Mouse (Mus musculus) liver, postnatal 0 days (tissue): ENCODE measurements around the gene Olfr148. TPM values are rescaled to one million over a fixed set of nuclear protein-coding genes. Genes with fewer than 3 reads are reported as not detected.

ENCODE experiments used
- ATAC-seq: fragments of 200-750 bp; cut with Nextera tagmentation; 2 replicates; pipeline ENCODE4 v1.8.0; 2017; ENCODE audit warnings: mild to moderate bottlenecking, moderate library complexity
- DNase-seq: peaks from one replicate; pipeline ENCODE4 v3.0.0-alpha.2; 2016
- H3K27ac ChIP-seq: fragments of 300-500 bp; sonication (generic); 2 replicates; pipeline ENCODE4 v1.5.1; 2014; ENCODE audit warnings: antibody characterized with exemption, moderate library complexity, mild to moderate bottlenecking, low read depth
- H3K27me3 ChIP-seq: fragments of 300-500 bp; sonication (generic); 2 replicates; pipeline ENCODE4 v1.6.1; 2014; ENCODE audit warnings: low read length, control low read depth, mixed read lengths; ENCODE audit not compliant: insufficient read depth
- H3K36me3 ChIP-seq: fragments of 300-500 bp; sonication (generic); replicated peaks from 2 replicates; pipeline ENCODE4 v1.6.1; 2014; ENCODE audit warnings: mild to moderate bottlenecking, control low read depth, low read length, moderate library complexity, mixed read lengths; ENCODE audit not compliant: insufficient read depth
- H3K4me1 ChIP-seq: fragments of 300-500 bp; sonication (generic); 2 replicates; pipeline ENCODE4 v1.6.1; 2014; ENCODE audit warnings: antibody characterized with exemption, mild to moderate bottlenecking, control low read depth; ENCODE audit not compliant: insufficient read depth
- H3K4me2 ChIP-seq: fragments of 300-500 bp; sonication (generic); 2 replicates; pipeline ENCODE4 v1.6.1; 2014; ENCODE audit warnings: low read depth, mild to moderate bottlenecking, low read length, moderate library complexity, mixed read lengths
- H3K4me3 ChIP-seq: fragments of 300-500 bp; sonication (generic); 2 replicates; pipeline ENCODE4 v1.5.1; 2014; ENCODE audit warnings: low read depth, low read length
- H3K9ac ChIP-seq: fragments of 300-500 bp; sonication (generic); replicated peaks from 2 replicates; pipeline ENCODE4 v1.6.1; 2014; ENCODE audit warnings: mild to moderate bottlenecking, moderate library complexity
- H3K9me3 ChIP-seq: fragments of 300-500 bp; sonication (generic); 2 replicates; pipeline ENCODE4 v1.6.1; 2016; ENCODE audit warnings: mild to moderate bottlenecking, control low read depth, low read length, mixed read lengths
- CTCF ChIP-seq: sonication (generic); IDR thresholded peaks from 2 replicates; pipeline ENCODE4 v1.5.1; 2016; ENCODE audit warnings: antibody characterized with exemption, low read depth
- EP300 ChIP-seq: IDR thresholded peaks from 2 replicates; pipeline ENCODE4 v1.6.1; 2016; ENCODE audit warnings: antibody characterized with exemption, low read depth, mild to moderate bottlenecking
- WGBS: fragments of 180-500 bp; shearing (Covaris S2); extraction: QIAGEN DNeasy Blood & Tissue Kit; methylation state at CpG from one replicate; pipeline ENCODE4 v1.1.7; 2014; ENCODE audit not compliant: insufficient replicate concordance; 5-methylcytosine and 5-hydroxymethylcytosine counted together
- polyA plus RNA-seq: library from polyadenylated mRNA; unstranded; fragments of >200 nt; fragmentation: Nextera tagmentation; extraction: Ambion mirVana; gene quantifications from 2 replicates; pipeline ENCODE4 v1.2.1, GENCODE M21; 2015

Olfr148 gene
- polyA plus RNA-seq = not detected in 2 replicates

DNA sequence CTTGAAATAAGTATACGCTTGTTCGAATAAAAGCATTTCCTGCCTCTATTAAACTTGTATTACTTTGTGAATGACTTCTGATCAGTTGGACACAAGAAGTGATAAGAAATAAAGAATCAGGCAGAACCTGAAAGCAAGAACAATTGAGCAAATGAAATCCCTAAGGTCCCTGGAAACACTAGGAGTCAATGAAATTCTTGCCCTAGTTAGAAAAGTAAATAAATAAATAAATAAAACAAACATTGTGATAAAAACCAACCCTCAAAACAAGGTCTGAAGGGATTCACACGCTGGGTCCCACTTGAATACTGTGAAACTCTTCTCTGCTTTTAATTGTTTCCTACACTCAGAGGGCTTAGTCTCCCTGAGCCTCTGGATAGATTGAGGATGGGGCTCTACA is at the start of gene Olfr148:
TSS of gene Olfr148 (plus strand) at position 301 of the 400 bp plus-strand sequence.
- Histone ChIP-seq H3K4me2 (no peak within 1 kb of the TSS), H3K4me1 (no peaks in the 10 kb centered on the region), H3K36me3 (no peaks in the 10 kb centered on the region), H3K9ac (no peak within 1 kb of the TSS), H3K27me3 (no peaks in the 10 kb centered on the region), H3K27ac (no peak within 1 kb of the TSS), H3K9me3 (no peaks in the 10 kb centered on the region), H3K4me3 (no peak within 1 kb of the TSS)
- 63% methylated on average over 3 of the region's 3 CpGs for WGBS
- ATAC-seq (no peak), DNase-seq (no peak)
- TF ChIP-seq CTCF = no peak
- no peak for TF ChIP-seq EP300

DNA sequence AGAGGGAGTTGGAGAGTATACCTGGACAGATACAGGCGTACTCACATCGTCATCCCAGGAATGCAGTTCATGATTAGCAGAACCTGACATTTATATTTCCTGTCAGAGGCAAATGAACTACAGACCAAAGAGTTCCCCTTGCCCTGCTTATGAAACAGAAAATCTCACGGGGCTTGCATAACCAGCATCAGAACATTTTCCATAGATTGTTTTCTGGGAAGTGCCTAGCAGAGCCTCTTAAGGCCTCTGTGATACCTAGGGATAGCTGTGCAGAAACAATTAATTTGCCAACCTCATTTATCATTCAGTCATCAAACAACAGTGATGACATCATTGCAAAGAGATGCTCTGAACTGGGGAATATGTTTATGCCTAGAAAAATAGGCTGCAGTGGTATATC is 35.0 kb upstream of the Olfr148 start, which contains the start of gene Olfr959:
TSS of gene Olfr959 (minus strand) at position 101 of the 400 bp plus-strand sequence.
- no peaks in the 10 kb centered on the region for H3K36me3 ChIP-seq
- no peak within 1 kb of the TSS for H3K4me2 ChIP-seq
- no peaks in the 10 kb centered on the region for H3K27me3 ChIP-seq
- H3K4me3 ChIP-seq = no peak within 1 kb of the TSS
- WGBS = 73% methylated on average over 3 of the region's 3 CpGs
- DNase-seq (no peak), ATAC-seq (no peak)
- TF ChIP-seq CTCF (no peak), EP300 (no peak)
- H3K4me1 ChIP-seq = no peaks in the 10 kb centered on the region
- no peak within 1 kb of the TSS for H3K9ac ChIP-seq
- no peak within 1 kb of the TSS for H3K27ac ChIP-seq
- H3K9me3 ChIP-seq = no peaks in the 10 kb centered on the region

DNA sequence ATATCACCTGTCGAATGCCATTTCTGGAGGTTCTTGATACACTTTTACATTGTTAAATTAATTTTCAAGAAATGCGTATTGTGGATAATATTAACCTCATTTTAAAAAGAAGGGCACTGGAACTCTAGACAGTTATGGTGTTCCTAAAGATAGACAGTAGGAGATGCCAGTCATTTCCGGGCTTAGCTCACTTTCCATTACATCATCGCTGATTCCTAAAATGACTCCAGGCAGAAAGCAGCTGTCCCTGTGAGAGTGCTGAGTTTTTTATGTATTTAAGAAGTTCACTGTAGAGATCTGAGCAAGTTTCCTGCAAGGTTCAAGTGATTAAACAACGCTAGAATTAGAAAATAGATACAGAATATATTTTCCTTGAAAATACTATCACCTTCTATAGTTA is 33.4 kb upstream of the Olfr148 start:
- 68% methylated on average over 5 of the region's 5 CpGs for WGBS
- no peak overlapping the region for H3K9ac ChIP-seq
- H3K4me2 ChIP-seq = no peak overlapping the region
- no peaks in the 10 kb centered on the region for H3K36me3 ChIP-seq
- no peak overlapping the region for H3K4me3 ChIP-seq
- DNase-seq = no peak
- no peak overlapping the region for H3K27ac ChIP-seq
- no peaks in the 10 kb centered on the region for H3K9me3 ChIP-seq
- no peaks in the 10 kb centered on the region for H3K27me3 ChIP-seq
- no peaks in the 10 kb centered on the region for H3K4me1 ChIP-seq
- ATAC-seq = no peak
- TF ChIP-seq CTCF (no peak), EP300 (no peak)

DNA sequence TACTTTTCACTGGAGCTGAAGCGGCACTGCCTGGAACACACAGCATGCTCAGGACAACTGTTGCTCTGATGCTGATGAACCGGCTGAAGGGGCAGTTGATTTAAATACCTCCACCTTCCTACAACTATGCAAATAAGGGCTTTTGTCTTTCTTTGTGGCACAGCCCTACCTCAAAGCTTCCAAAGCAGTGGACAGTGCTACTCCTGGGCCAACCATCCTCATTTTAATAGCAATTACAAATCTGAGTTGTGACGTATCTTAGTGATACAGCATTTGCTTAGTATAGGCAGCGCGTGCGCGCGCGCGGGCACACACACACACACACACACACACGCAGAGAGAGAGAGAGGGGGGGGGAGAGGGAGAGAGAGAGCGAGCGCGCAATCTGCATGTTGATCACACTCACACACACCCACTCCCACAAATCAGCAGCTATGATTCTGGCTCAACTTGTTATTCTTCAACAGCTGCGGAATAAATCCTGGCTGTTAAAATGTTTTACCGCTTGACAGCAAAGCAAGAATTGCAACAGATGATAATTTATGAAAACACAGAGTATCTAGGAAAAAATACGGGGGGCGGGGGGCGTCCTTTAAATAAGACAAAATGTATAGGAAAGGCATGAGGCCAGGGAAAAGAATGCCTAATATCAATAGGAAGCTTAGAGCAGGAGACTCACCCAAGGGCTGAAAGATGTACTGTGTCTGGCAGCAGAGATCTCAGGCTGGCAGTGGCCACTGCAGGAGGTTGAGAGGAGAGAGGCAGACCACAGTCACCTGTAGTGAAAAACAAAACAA is 7.7 kb upstream of the Olfr148 start:
- TF ChIP-seq CTCF (no peak), EP300 (no peak)
- WGBS = 3% methylated on average over 19 of the region's 19 CpGs
- DNase-seq (no peak), ATAC-seq (no peak)
- H3K9ac ChIP-seq = no peak overlapping the region
- no peaks in the 10 kb centered on the region for H3K4me1 ChIP-seq
- no peaks in the 10 kb centered on the region for H3K9me3 ChIP-seq
- H3K4me3 ChIP-seq = 0 out of 2 replicates have a peak overlapping the region, but pooled peaks have one; percentile 7
- H3K27ac ChIP-seq = no peak overlapping the region
- H3K4me2 ChIP-seq = peak overlapping the region; percentile 15
- no peaks in the 10 kb centered on the region for H3K36me3 ChIP-seq
- 0 out of 2 replicates have a peak, but pooled peaks cover 9% of the 10 kb centered on the region for H3K27me3 ChIP-seq

DNA sequence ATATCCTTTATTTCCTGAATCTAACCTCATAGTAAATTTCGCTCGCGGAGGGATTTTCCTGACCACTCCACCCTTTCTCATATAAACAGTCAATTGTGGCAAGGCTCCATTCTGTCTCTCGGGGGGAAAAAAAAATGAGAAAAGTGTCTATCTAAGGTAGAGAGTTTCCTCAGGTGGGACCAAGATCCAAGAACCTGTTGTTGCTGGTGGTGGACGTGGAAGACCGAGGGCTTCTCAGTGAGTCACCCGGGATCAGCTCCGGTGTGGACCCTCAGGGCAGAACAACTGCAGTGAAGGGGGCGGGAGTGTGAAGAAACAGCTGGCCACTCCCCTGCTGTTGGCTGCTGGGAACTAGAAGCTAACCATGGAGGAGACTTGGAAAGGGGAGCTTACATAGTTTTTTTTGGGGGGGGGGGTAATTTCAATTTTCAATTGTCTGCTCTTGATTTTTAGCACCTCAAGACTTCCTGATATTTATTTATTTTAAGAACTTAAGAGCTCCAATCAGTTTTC is 7.1 kb upstream of the Olfr148 start:
- 3% methylated on average over 9 of the region's 9 CpGs for WGBS
- no peak for ATAC-seq

DNA sequence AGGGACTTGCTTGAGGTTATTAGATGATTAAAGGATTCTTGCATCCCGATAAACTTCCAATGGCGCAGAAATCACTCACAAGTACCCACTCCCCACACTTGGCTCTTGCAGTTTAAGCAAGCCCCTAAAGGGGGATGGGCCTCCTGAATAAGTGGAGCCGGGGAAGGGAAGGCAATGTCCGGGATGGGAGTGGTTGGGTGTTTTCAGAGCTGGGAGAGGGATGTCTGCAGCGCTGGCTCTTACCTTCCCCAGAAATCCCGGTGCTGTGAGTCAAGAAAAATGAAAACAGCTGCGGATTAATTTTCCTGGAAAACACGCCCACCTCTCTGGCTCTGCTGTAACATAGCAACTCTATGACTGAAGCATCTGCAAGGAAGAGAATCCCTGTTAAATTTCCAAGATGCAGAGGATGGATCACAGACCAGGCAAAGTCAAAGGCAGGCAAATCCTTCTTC is 6.4 kb upstream of the Olfr148 start, which contains the start of gene AW551984:
TSS of gene AW551984 (minus strand) at position 405 of the 455 bp plus-strand sequence.
- H3K9me3 ChIP-seq = no peaks in the 10 kb centered on the region
- H3K27me3 ChIP-seq = 0 out of 2 replicates have a peak, but pooled peaks cover 9% of the 10 kb centered on the region
- WGBS = 4% methylated on average over 8 of the region's 8 CpGs
- no peak within 1 kb of the TSS for H3K27ac ChIP-seq
- ATAC-seq (no peak), DNase-seq (no peak)
- H3K9ac ChIP-seq = no peak within 1 kb of the TSS
- TF ChIP-seq EP300 (no peak), CTCF (no peak)
- no peaks in the 10 kb centered on the region for H3K4me1 ChIP-seq
- H3K36me3 ChIP-seq = no peaks in the 10 kb centered on the region
- peak within 1 kb of the TSS; percentile 29; the same call in 1 of the 2 replicates for H3K4me2 ChIP-seq
- H3K4me3 ChIP-seq = 0 out of 2 replicates have a peak within 1 kb of the TSS, but pooled peaks have one; percentile 7

More for the DNA sequence above, 7.1 kb upstream of the Olfr148 start:
- Histone ChIP-seq H3K4me1 (no peaks in the 10 kb centered on the region), H3K36me3 (no peaks in the 10 kb centered on the region), H3K27me3 (0 out of 2 replicates have a peak, but pooled peaks cover 9% of the 10 kb centered on the region), H3K4me2 (peak overlapping the region; percentile 29; the same call in 1 of the 2 replicates), H3K4me3 (0 out of 2 replicates have a peak overlapping the region, but pooled peaks have one; percentile 7), H3K27ac (no peak overlapping the region), H3K9me3 (no peaks in the 10 kb centered on the region), H3K9ac (no peak overlapping the region)
- DNase-seq = no peak
- no peak for TF ChIP-seq CTCF
- no peak for TF ChIP-seq EP300
